Mouse (Mus musculus): ENCODE measurements around the gene Rtkn2.

DNA sequence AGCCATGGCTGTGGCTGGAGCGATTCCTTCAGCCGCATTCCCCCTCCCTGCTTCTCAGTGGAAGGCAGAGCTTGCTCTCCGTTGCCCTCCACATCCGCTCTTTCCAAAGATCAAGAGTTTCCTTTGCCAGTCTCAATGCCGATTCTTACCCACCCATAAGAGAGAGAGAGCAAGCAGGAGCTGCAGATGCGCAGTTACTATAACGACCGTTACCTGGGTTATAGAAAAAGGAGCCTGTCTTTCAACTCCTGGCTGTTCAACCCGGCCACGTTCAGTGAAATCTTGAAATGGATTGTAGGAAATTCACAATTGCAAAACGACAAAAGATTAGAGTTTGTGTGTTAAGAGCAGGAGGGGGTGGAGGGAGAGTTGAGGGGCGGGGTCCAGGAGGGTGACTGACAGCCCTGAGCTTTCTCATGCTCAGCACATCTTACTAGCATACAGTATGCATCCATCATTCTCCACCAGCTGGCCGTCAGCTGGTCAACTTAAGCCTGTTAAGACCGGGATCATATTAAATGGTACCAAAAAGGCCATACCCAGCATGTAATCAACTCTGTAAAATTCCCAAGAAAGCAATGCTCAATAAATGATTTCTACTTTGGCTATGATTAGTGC lies 72.1 kb downstream of the Rtkn2 start:
- TF ChIP-seq CTCF (IDR thresholded peaks at IDR 0.05; ENCODE audit: low read depth) (no peak), EP300 (IDR thresholded peaks at IDR 0.05; ENCODE audit: low read depth) (no peak)

All from heart, postnatal 0 days (tissue).